Mouse (Mus musculus): Measurements from ENCODE around the gene Rap1b.

DNA sequence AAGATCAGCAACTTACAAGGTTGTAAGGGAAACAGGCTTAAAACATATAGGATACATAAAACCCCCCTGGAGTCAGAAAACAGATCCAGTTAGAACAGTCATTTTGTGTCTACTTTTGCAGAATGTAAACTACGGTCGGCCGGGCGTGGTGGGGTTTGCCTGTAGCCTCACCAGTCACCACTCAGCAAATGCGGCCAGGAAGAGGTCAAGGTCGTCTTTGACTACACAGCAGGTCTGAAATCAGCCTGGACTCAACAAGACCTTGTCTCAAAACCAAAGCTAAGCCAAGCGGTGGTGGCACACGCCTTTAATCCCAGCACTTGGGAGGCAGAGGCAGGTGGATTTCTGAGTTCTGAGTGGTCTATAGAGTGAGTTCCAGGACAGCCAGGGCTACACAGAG lies 34.3 kb downstream of the Rap1b start:
- TF ChIP-seq GATA1 (IDR thresholded peaks at IDR 0.05; ENCODE audit: borderline replicate concordance, low read length) (no peak), FLI1 (IDR thresholded peaks at IDR 0.05; ENCODE audit: low read length) (no peak)

Measured in megakaryocyte, embryonic 14.5 days (primary cell).